Mouse (Mus musculus) liver, embryonic 14.5 days (tissue): ENCODE data around the gene Shank1. TPM values are rescaled to one million over a fixed set of nuclear protein-coding genes. Genes with fewer than 3 reads are reported as not detected.

ENCODE experiments used
- ATAC-seq: fragments of 200-750 bp; cut with Nextera tagmentation; 2 replicates; pipeline ENCODE4 v1.8.0; 2017; ENCODE audit warnings: moderate number of reproducible peaks, mild to moderate bottlenecking, moderate library complexity; ENCODE audit not compliant: insufficient read depth
- DNase-seq, 3 experiments: peaks; one replicate each; pipeline ENCODE4 v3.0.0-alpha.2; 2012 to 2013; ENCODE audit warnings: low read depth in 3 of 3, low spot score in 3 of 3
- H3K27ac ChIP-seq: fragments of 300-500 bp; sonication (generic); 2 replicates; pipeline ENCODE4 v1.5.1; 2014; ENCODE audit warnings: moderate library complexity, mild to moderate bottlenecking, control low read depth, inconsistent platforms
- H3K27me3 ChIP-seq: fragments of 300-500 bp; sonication (generic); 2 replicates; pipeline ENCODE4 v1.6.1; 2014; ENCODE audit warnings: mild to moderate bottlenecking, low read length, moderate library complexity; ENCODE audit not compliant: control insufficient read depth, insufficient read depth
- H3K36me3 ChIP-seq: fragments of 300-500 bp; sonication (generic); replicated peaks from 2 replicates; pipeline ENCODE4 v1.6.1; 2014; ENCODE audit warnings: low read depth; ENCODE audit not compliant: control insufficient read depth, insufficient read depth
- H3K4me1 ChIP-seq, 2 experiments: fragments of 200-500 bp in 1 of 2; fragments of 300-500 bp in 1 of 2; sonication (generic) in 1 of 2; replicated peaks; 2 replicates each; pipeline ENCODE4 v1.6.1; 2012 to 2014; ENCODE audit warnings: antibody characterized with exemption in 1 of 2, inconsistent platforms in 1 of 2, low read length in 1 of 2; ENCODE audit not compliant: control insufficient read depth in 2 of 2, insufficient read depth in 2 of 2
- H3K4me2 ChIP-seq: fragments of 300-500 bp; sonication (generic); 2 replicates; pipeline ENCODE4 v1.6.1; 2014; ENCODE audit warnings: low read depth, mild to moderate bottlenecking, control low read depth, moderate library complexity
- H3K4me3 ChIP-seq, 2 experiments: fragments of 200-500 bp in 1 of 2; fragments of 300-500 bp in 1 of 2; sonication (generic) in 1 of 2; 2 replicates each; pipeline ENCODE4 v1.5.1; 2012 to 2014; ENCODE audit warnings: low read depth in 2 of 2, low read length in 2 of 2, mild to moderate bottlenecking in 2 of 2, control low read depth in 1 of 2, inconsistent platforms in 1 of 2, moderate library complexity in 1 of 2; ENCODE audit not compliant: insufficient read depth in 1 of 2
- H3K9ac ChIP-seq: fragments of 300-500 bp; sonication (generic); replicated peaks from 2 replicates; pipeline ENCODE4 v1.6.1; 2014; ENCODE audit warnings: mild to moderate bottlenecking, control low read depth, moderate library complexity
- H3K9me3 ChIP-seq: fragments of 300-500 bp; sonication (generic); 2 replicates; pipeline ENCODE4 v1.6.1; 2016; ENCODE audit warnings: low read length, mixed read lengths; ENCODE audit not compliant: control insufficient read depth
- CTCF ChIP-seq: IDR thresholded peaks from 2 replicates; pipeline ENCODE4 v1.5.1; 2016; ENCODE audit warnings: antibody characterized with exemption, low read depth, control low read depth
- EP300 ChIP-seq: IDR thresholded peaks from 2 replicates; pipeline ENCODE4 v1.6.1; 2016; ENCODE audit warnings: antibody characterized with exemption, low read depth
- WGBS: fragments of 180-500 bp; shearing (Covaris S2); extraction: QIAGEN DNeasy Blood & Tissue Kit; methylation state at CpG from one replicate; pipeline ENCODE4 v1.1.7; 2014; ENCODE audit not compliant: insufficient replicate concordance; 5-methylcytosine and 5-hydroxymethylcytosine counted together
- polyA plus RNA-seq, 2 experiments: library from polyadenylated mRNA; depleted of rRNA in 1 of 2; stranded (reverse) in 1 of 2; unstranded in 1 of 2; fragments of >200 nt; fragmentation: Nextera tagmentation in 1 of 2; extraction: Ambion mirVana in 1 of 2; gene quantifications; 2 replicates each; pipeline versions ENCODE4 v1.2.1 to v1.2.3; 2012 to 2014

Gene Shank1
- polyA plus RNA-seq, 2 experiments: 0.04 TPM; not detected in 1

DNA sequence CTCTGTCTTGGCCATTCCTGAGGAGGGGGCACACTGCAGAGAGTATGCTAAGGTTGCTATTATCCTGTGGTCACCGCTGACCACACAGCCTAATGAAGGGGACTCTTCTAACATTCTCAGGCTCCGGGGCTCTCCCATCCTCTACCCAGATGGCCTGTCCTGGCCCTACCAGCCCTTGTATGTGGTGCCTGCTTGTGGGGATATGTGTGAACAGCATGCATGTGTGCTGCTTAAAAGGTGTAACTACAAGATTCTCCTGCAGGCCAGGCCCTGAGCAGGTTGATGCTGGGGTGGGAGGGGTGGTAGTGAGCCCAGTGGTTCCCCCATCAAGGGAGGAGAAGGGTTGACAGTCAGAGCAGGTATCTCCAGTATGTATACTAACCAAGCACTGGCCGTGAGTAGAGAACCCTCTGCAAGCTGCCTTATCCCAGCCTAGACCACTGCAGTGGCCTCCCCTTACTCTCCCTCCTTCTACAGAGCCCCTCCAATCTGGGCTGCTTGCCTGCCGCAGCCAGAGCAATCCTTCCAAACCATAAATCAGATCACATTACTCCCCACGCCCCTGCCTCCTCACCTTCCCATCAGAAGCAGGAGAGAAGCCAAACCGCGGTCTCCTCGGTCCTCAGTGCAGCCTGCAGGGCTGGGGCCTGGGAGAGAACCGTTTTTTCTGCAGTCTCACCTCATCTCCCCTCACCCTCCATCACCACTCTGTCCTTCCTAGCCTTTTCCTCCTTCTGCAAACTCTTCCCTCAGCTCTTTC is 2.6 kb upstream of the Shank1 start:
- Histone ChIP-seq H3K27me3 (peaks cover 43% of the 10 kb centered on the region), H3K9ac (no peak overlapping the region), H3K4me3 (no peak overlapping the region), H3K9me3 (no peaks in the 10 kb centered on the region), H3K4me2 (no peak overlapping the region), H3K36me3 (no peaks in the 10 kb centered on the region), H3K4me1 (peaks cover 0 to 6% of the 10 kb centered on the region in 2 experiments; a peak in 1 of 4 replicates), H3K27ac (no peak overlapping the region)
- no peak for TF ChIP-seq CTCF
- no peak for TF ChIP-seq EP300
- WGBS: 26% methylated on average over 9 of the region's 9 CpGs
- ATAC-seq (no peak), DNase-seq (no peak)

GRCm38 (mm10) chr7:44310285-44310877 is 328 bp downstream of the Shank1 start:
- Histone ChIP-seq H3K4me1 (peaks cover 0 to 5% of the 10 kb centered on the region in 2 experiments; a peak in 1 of 4 replicates), H3K4me2 (peak overlapping the region; percentile 21), H3K4me3 (peak overlapping the region in 1 of 2 experiments; percentile 8; a peak in 1 of 4 replicates), H3K9me3 (no peaks in the 10 kb centered on the region), H3K27ac (no peak overlapping the region), H3K36me3 (no peaks in the 10 kb centered on the region), H3K9ac (no peak overlapping the region), H3K27me3 (peaks cover 47% of the 10 kb centered on the region)
- no peak for TF ChIP-seq EP300
- TF ChIP-seq CTCF: no peak
- no peak for ATAC-seq
- DNase-seq: no peak
- 2% methylated on average over 32 of the region's 40 CpGs for WGBS

DNA sequence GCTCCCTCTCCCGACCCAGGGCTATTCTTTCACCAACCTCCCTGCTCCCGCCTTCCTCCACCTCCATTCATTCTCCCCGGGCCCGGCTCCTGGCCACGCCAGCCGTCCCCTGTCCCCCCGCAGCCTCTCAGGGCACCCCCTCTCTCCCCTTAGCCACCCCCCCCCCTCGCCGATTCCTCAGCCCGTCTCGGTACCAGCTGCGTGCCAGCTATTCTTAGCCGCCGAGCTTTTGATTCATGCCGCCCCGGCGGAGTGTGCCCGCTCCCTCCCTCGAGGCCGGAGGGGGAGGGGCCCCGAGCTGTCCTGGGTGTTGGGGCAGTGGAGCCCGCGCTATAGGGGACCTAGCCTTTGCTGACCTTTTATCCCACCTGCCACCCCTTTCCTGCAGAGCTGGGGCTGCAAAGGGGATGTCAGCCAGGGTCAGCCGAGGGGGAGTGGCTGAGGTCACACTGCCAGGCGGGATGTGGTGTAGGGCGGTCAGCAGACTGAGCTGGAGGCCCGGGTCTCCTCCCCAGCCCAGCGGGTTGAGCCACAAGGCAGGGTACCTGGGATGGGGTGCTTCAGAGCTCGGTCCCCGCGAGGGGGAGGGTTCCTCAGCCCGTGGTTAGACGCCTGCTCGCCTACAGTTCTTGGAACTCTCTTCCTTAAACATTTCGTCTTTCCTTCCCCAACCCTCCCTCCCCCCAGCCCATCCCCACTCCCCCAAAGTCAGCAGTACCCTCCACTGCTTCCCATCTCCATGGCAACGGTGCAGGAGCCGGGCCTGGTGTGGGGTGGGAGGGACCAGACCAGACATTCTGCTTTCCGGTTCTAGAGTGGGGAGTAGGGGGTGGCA is 1.0 kb downstream of the Shank1 start:
- peak overlapping the region; percentile 21 for H3K4me2 ChIP-seq
- H3K4me1 ChIP-seq: no peaks in the 10 kb centered on the region
- H3K9me3 ChIP-seq: no peaks in the 10 kb centered on the region
- 2% methylated on average over 37 of the region's 38 CpGs for WGBS
- TF ChIP-seq EP300 (no peak), CTCF (no peak)
- peaks cover 47% of the 10 kb centered on the region for H3K27me3 ChIP-seq
- peak overlapping the region in 1 of 2 experiments; percentile 8; a peak in 1 of 4 replicates for H3K4me3 ChIP-seq
- DNase-seq: no peak
- no peak for ATAC-seq
- no peaks in the 10 kb centered on the region for H3K36me3 ChIP-seq
- no peak overlapping the region for H3K9ac ChIP-seq
- H3K27ac ChIP-seq: no peak overlapping the region

DNA sequence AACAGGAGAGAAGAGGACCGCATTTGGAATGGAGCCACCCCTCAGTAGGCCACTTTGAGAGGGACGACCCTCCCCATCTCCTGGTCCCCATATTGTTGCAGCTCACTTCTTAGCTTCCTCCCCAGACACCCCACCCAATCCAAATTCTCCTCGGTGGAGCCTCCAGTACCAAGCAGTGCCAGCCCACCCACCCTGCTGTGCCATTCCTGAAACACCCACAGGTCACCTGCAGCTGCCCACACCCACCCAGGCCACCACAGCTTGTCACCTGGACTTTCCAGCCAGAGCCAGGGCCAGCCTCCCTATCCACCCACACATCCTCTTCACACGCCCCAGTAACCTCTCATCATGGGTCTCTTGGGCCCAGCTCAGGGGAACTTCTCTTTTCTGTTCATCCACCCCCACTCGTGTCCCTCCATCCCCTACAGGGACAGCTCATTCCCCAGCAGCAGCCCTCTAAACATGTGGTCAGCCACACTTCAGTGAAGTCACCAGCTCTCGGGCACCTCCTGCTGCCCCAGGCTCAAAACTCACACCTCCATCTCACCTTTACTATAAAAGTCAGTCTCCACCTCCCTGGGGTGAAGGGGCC is 1.8 kb downstream of the Shank1 start:
- no peaks in the 10 kb centered on the region for H3K4me1 ChIP-seq
- no peak overlapping the region for H3K27ac ChIP-seq
- no peaks in the 10 kb centered on the region for H3K9me3 ChIP-seq
- no peak overlapping the region for H3K9ac ChIP-seq
- WGBS: 6% methylated on average over 6 of the region's 6 CpGs
- H3K27me3 ChIP-seq: peaks cover 47% of the 10 kb centered on the region
- H3K4me2 ChIP-seq: no peak overlapping the region
- ATAC-seq: no peak
- TF ChIP-seq CTCF (no peak), EP300 (no peak)
- no peaks in the 10 kb centered on the region for H3K36me3 ChIP-seq
- no peak overlapping the region for H3K4me3 ChIP-seq
- no peak for DNase-seq
